Mouse (Mus musculus) stomach, postnatal 0 days (tissue): ENCODE measurements around the gene Cyp4v3. TPM values are rescaled to one million over a fixed set of nuclear protein-coding genes. Genes with fewer than 3 reads are reported as not detected.

ENCODE experiments used
- ATAC-seq: fragments of 200-750 bp; cut with Nextera tagmentation; 2 replicates; pipeline ENCODE4 v1.8.0; 2017; ENCODE audit not compliant: low FRiP score, low TSS enrichment
- DNase-seq: peaks from one replicate; pipeline ENCODE4 v3.0.0-alpha.2; 2016; ENCODE audit warnings: low spot score
- H3K27ac ChIP-seq: fragments of 300-500 bp; sonication (generic); replicated peaks from 2 replicates; pipeline ENCODE4 v1.5.1; 2014; ENCODE audit warnings: mild to moderate bottlenecking, control low read depth
- H3K27me3 ChIP-seq: fragments of 300-500 bp; sonication (generic); 2 replicates; pipeline ENCODE4 v1.6.1; 2014; ENCODE audit warnings: low read length; ENCODE audit not compliant: control insufficient read depth, insufficient read depth
- H3K36me3 ChIP-seq: fragments of 300-500 bp; sonication (generic); 2 replicates; pipeline ENCODE4 v1.6.1; 2014; ENCODE audit warnings: low read length, mixed read lengths; ENCODE audit not compliant: control insufficient read depth, insufficient read depth
- H3K4me1 ChIP-seq: fragments of 300-500 bp; sonication (generic); replicated peaks from 2 replicates; pipeline ENCODE4 v1.6.1; 2014; ENCODE audit warnings: antibody characterized with exemption; ENCODE audit not compliant: control insufficient read depth, insufficient read depth
- H3K4me2 ChIP-seq: fragments of 300-500 bp; sonication (generic); replicated peaks from 2 replicates; pipeline ENCODE4 v1.6.1; 2014; ENCODE audit warnings: low read depth, mild to moderate bottlenecking, control low read depth, moderate library complexity
- H3K4me3 ChIP-seq: fragments of 300-500 bp; sonication (generic); 2 replicates; pipeline ENCODE4 v1.5.1; 2014; ENCODE audit warnings: low read depth, low read length, control low read depth
- H3K9ac ChIP-seq: fragments of 300-500 bp; sonication (generic); 2 replicates; pipeline ENCODE4 v1.6.1; 2014; ENCODE audit warnings: mild to moderate bottlenecking, low read length, control low read depth, mixed read lengths
- H3K9me3 ChIP-seq: fragments of 300-500 bp; sonication (generic); 2 replicates; pipeline ENCODE4 v1.6.1; 2016; ENCODE audit warnings: low read length; ENCODE audit not compliant: control insufficient read depth
- CTCF ChIP-seq: IDR thresholded peaks from 2 replicates; pipeline ENCODE4 v1.5.1; 2016; ENCODE audit warnings: antibody characterized with exemption, low read depth, mild to moderate bottlenecking, moderate library complexity
- EP300 ChIP-seq: optimal IDR thresholded peaks from 2 replicates; pipeline ENCODE3; 2016; ENCODE audit warnings: antibody characterized with exemption
- WGBS: fragments of 180-500 bp; shearing (Covaris S2); extraction: QIAGEN DNeasy Blood & Tissue Kit; methylation state at CpG from one replicate; pipeline ENCODE4 v1.1.7; 2014; 5-methylcytosine and 5-hydroxymethylcytosine counted together
- polyA plus RNA-seq: library from polyadenylated mRNA; unstranded; fragments of >200 nt; fragmentation: Nextera tagmentation; extraction: Ambion mirVana; gene quantifications from 2 replicates; pipeline ENCODE4 v1.2.1, GENCODE M21; 2015

The Cyp4v3 gene
- polyA plus RNA-seq, 1 experiment from 2014 or later, result 5.1 TPM

DNA sequence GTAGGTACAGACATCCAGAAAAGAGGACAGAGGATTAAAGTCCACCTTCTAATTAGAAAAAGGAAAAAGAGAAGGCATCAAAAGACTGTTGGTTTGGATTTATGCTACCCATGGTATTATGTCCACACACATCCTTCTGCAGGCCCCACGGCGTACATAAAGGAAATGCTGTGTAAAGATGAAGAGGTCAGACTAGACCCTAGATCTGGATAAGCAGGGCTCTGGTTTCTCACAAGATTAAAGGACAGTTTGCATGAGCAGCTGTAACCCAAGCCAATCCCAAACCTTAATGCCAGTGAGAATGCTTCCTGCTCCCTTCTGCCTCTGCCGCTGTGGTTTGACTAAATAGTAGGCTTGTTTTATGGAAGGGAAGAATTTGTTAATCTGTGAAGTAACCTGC is 55.6 kb downstream of the Cyp4v3 start:
- Histone ChIP-seq H3K36me3 (no peaks in the 10 kb centered on the region), H3K27ac (no peak overlapping the region), H3K27me3 (no peaks in the 10 kb centered on the region), H3K9ac (no peak overlapping the region), H3K9me3 (no peaks in the 10 kb centered on the region), H3K4me2 (no peak overlapping the region), H3K4me1 (no peaks in the 10 kb centered on the region), H3K4me3 (no peak overlapping the region)
- ATAC-seq (no peak), DNase-seq (no peak)
- WGBS, result 54% methylated on average over 3 of the region's 3 CpGs
- TF ChIP-seq CTCF (no peak), EP300 (no peak)

DNA sequence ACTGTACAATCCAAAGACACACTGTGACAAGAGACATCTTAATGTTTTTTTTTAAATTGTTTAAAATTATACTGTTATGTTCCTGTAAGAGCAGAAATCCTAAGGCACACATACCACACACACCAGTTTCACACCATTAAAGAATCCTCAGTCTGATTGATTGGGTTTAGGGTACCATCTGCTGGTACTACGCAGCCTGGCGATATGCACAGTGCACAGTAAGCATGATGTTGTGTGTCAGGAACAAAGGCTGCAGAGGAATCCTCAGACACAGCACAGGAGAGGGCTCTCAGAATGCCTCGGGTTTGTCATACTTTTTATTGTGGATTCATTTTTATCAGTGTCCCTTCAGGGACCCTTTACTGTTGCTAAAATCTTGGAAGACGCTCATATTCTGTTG is 58.7 kb downstream of the Cyp4v3 start:
- H3K9ac ChIP-seq, result no peak overlapping the region
- H3K4me2 ChIP-seq, result no peak overlapping the region
- H3K9me3 ChIP-seq, result no peaks in the 10 kb centered on the region
- no peak overlapping the region for H3K4me3 ChIP-seq
- 71% methylated on average over 4 of the region's 4 CpGs for WGBS
- no peak overlapping the region for H3K27ac ChIP-seq
- ATAC-seq, result no peak
- TF ChIP-seq CTCF, result no peak
- TF ChIP-seq EP300, result no peak
- no peaks in the 10 kb centered on the region for H3K36me3 ChIP-seq
- H3K4me1 ChIP-seq, result no peaks in the 10 kb centered on the region
- DNase-seq, result no peak
- H3K27me3 ChIP-seq, result no peaks in the 10 kb centered on the region

DNA sequence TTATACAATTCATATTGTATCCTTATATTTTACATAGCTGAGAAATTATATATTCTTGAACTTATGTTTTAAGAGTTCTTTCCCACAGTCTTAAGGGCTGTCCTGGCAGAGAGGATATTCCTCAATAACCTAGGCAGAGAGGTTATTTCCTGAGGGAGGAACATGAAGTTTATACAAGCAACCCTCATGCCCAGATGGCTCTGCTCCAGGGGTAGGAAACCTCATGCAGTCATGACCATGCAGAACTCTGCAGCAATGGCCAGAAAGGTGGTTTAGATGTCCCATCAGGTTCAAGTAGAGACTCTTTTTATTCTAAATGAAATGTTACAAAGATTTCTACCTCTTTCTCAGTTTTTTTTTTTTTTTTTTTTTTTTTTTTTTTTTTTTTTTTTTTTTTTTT is 64.0 kb downstream of the Cyp4v3 start:
- TF ChIP-seq EP300 (no peak), CTCF (no peak)
- no peak overlapping the region for H3K4me3 ChIP-seq
- no peak for ATAC-seq
- H3K9me3 ChIP-seq, result no peaks in the 10 kb centered on the region
- no peaks in the 10 kb centered on the region for H3K27me3 ChIP-seq
- no peak overlapping the region for H3K27ac ChIP-seq
- no peak overlapping the region for H3K4me2 ChIP-seq
- H3K9ac ChIP-seq, result no peak overlapping the region
- no peaks in the 10 kb centered on the region for H3K36me3 ChIP-seq
- no peak for DNase-seq
- no peaks in the 10 kb centered on the region for H3K4me1 ChIP-seq

DNA sequence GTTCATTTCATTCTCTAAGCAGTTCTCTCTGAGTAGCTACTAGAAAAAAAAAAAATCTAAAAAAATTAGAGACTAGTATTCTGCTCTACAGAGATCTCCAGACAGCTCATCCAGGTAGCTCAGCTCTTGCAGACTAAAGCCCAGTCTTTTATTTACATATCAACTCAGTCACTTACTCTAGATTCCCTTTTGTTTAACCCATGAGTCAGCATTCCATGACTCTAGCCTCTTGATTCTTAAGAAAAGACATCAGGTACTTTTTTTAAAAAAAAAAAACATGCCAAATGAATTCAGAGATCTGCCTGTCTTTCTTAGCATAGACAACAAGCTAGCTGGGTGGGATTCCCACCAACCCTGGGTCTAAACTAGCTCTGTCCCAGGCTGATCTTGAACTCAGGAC is 64.5 kb downstream of the Cyp4v3 start:
- Histone ChIP-seq H3K4me2 (no peak overlapping the region), H3K9ac (no peak overlapping the region), H3K9me3 (no peaks in the 10 kb centered on the region), H3K27ac (no peak overlapping the region), H3K27me3 (no peaks in the 10 kb centered on the region), H3K4me3 (no peak overlapping the region), H3K36me3 (no peaks in the 10 kb centered on the region), H3K4me1 (no peaks in the 10 kb centered on the region)
- ATAC-seq (no peak), DNase-seq (no peak)
- TF ChIP-seq EP300, result no peak
- no peak for TF ChIP-seq CTCF

DNA sequence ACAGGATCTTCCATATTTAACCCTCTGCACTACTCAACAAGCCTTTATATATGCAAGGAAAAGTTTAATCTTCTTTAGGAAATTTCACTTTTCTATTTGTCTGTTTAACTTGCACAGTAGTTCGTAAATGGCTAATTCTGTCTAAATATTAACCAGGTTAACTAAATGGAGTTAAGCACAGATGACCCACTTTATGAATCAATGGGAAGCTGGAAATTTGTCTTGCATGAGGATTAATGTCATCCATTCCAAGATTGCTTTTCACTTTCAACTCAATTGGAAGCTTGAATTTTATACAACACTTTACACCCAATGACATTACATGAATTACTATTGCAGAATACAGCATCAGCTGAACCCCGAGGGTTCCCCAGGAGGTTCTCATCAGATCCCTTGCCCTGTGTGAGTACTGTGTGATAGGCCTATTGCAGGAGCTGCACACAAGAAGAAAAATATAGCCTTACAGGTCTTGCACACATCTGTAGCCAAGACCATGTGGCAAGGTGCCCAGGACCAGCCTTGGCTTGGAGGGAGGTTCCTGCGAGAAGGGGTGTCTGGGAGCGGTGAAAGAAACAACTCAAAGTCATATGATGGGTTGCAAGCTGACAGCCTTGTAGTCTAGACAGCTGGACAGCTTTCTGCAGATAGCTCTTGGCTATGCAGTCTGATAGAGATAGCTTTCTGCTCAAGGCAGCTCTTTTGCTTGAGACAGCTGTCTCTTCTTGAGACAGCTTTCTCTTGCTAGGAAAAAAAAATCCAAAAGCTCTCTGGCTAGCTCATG is 65.2 kb downstream of the Cyp4v3 start:
- DNase-seq (peak; percentile 25), ATAC-seq (no peak)
- H3K4me2 ChIP-seq, result no peak overlapping the region
- no peak overlapping the region for H3K27ac ChIP-seq
- no peak for TF ChIP-seq CTCF
- no peak for TF ChIP-seq EP300
- no peaks in the 10 kb centered on the region for H3K9me3 ChIP-seq
- no peak overlapping the region for H3K4me3 ChIP-seq
- H3K4me1 ChIP-seq, result no peaks in the 10 kb centered on the region
- H3K27me3 ChIP-seq, result no peaks in the 10 kb centered on the region
- H3K36me3 ChIP-seq, result no peaks in the 10 kb centered on the region
- 52% methylated on average over 4 of the region's 4 CpGs for WGBS
- no peak overlapping the region for H3K9ac ChIP-seq

DNA sequence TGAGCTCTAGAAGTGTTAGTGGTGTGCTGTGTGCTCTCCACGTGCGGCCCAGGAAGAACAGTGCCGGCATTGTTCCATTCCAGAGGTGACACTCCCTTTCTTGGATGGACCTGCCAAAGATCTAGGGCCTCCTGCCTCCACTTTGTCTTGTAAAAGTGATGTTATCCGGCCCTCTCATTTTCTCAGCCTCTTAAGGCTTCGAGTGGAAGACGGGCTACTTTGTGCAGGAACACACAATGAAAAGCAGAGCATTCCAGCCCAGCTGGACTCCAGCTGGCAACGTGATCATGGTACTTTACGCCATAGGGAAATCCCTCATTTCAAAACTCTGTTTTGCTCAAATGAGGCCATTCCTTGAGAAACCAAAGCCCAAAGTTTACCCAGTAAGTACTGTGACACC is 66.0 kb downstream of the Cyp4v3 start:
- 35% methylated on average over 8 of the region's 8 CpGs for WGBS
- DNase-seq (no peak), ATAC-seq (no peak)
- Histone ChIP-seq H3K36me3 (no peaks in the 10 kb centered on the region), H3K4me1 (no peaks in the 10 kb centered on the region), H3K4me3 (no peak overlapping the region), H3K27ac (no peak overlapping the region), H3K9me3 (no peaks in the 10 kb centered on the region), H3K9ac (no peak overlapping the region), H3K27me3 (no peaks in the 10 kb centered on the region), H3K4me2 (no peak overlapping the region)
- TF ChIP-seq EP300 (no peak), CTCF (no peak)
